Mouse (Mus musculus): ENCODE results near the gene Atp6v1g1. TPM values are rescaled to one million over a fixed set of nuclear protein-coding genes. Genes with fewer than 3 reads are reported as not detected.

Atp6v1g1 gene
- 198 and 218 TPM in 2 replicates for polyA plus RNA-seq (2015; fragmentation: Nextera tagmentation; extraction: Ambion mirVana)

GRCm38 (mm10) chr4:63544494-63545230 lies at the start of gene Atp6v1g1:
TSS of gene Atp6v1g1 (plus strand) at chr4:63544772.

DNA sequence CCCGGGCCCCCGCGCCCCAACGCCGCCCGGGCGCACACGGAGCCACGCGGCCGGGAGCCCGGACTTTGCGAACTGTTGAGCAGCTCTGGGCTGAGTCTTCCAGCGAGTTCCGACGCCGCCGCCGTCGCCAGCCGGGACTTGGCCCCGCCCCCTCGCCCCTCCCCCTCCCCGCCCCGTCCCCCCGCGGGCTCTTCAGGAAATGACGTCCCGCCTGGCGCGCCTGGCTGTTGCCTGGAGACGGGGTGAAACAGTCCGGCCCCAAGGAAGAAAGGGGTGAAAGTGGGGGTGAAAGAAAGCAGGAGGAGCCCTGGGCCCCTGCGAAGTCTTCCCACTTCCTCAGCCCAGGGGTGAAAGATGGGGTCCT lies 48.7 kb upstream of the Atp6v1g1 start, which contains the start of gene Whrn:
Gene Whrn (minus strand): TSS at position 77 of the 364 bp plus-strand sequence.

GRCm38 (mm10) chr4:63558407-63559081 lies 14.0 kb downstream of the Atp6v1g1 start, which contains the start of gene Tmem268:
TSS of gene Tmem268 (plus strand) at chr4:63558781.

Other genes starting within 250 kb of the Atp6v1g1 start
- gene Orm1, start 200.2 kb upstream of the Atp6v1g1 start, polyA plus RNA-seq (2015; fragmentation: Nextera tagmentation; extraction: Ambion mirVana): 0.22 TPM in 1 of 2 replicates, not detected in the other
- gene Orm3, start 188.6 kb upstream of the Atp6v1g1 start, polyA plus RNA-seq (2015; fragmentation: Nextera tagmentation; extraction: Ambion mirVana): not detected in 2 replicates
- gene Orm2, start 182.3 kb upstream of the Atp6v1g1 start, polyA plus RNA-seq (2015; fragmentation: Nextera tagmentation; extraction: Ambion mirVana): not detected in 2 replicates
- 2.3 and 3.2 TPM in 2 replicates for gene Akna, start 141.4 kb upstream of the Atp6v1g1 start, polyA plus RNA-seq (2015; fragmentation: Nextera tagmentation; extraction: Ambion mirVana)
- 1.4 and 2.4 TPM in 2 replicates for gene Whrn, start 48.8 kb upstream of the Atp6v1g1 start, polyA plus RNA-seq (2015; fragmentation: Nextera tagmentation; extraction: Ambion mirVana)
- gene Tmem268, start 14.0 kb downstream of the Atp6v1g1 start, polyA plus RNA-seq (2015; fragmentation: Nextera tagmentation; extraction: Ambion mirVana): 8.3 and 8.8 TPM in 2 replicates
- gene Gm11213, start 60.5 kb downstream of the Atp6v1g1 start, polyA plus RNA-seq (2015; fragmentation: Nextera tagmentation; extraction: Ambion mirVana): not detected in 2 replicates
- gene Tex48, start 77.7 kb downstream of the Atp6v1g1 start, polyA plus RNA-seq (2015; fragmentation: Nextera tagmentation; extraction: Ambion mirVana): not detected in 2 replicates
- not detected in 2 replicates for gene Gm11214, start 118.6 kb downstream of the Atp6v1g1 start, polyA plus RNA-seq (2015; fragmentation: Nextera tagmentation; extraction: Ambion mirVana)
- gene Tnfsf15, start 200.3 kb downstream of the Atp6v1g1 start, polyA plus RNA-seq (2015; fragmentation: Nextera tagmentation; extraction: Ambion mirVana): 0.13 TPM in 1 of 2 replicates, not detected in the other